Mouse (Mus musculus): ENCODE data around the gene Sept7. TPM values are rescaled to one million over a fixed set of nuclear protein-coding genes. Genes with fewer than 3 reads are reported as not detected.
"Not testable (repeated sequence)": the region's sequence is repeated elsewhere in the genome, so short reads cannot be mapped to it uniquely, and the experiment has no call there.

Gene Sept7
- polyA plus RNA-seq, 1 experiment from 2014 or later = 284 TPM

- Histone ChIP-seq H3K4me2 (no peak overlapping the region), H3K36me3 (peaks cover 13% of the 10 kb centered on the region), H3K9me3 (no peaks in the 10 kb centered on the region), H3K4me3 (no peak overlapping the region), H3K9ac (no peak overlapping the region), H3K27me3 (no peaks in the 10 kb centered on the region), H3K4me1 (replicated peaks) (no peaks in the 10 kb centered on the region; the same call in 1 of the 2 replicates), H3K27ac (replicated peaks) (no peak overlapping the region)
- no peak for ATAC-seq (ENCODE audit: low read depth)
- WGBS = 81% methylated on average over 1 of the region's 1 CpGs
These were observed 9.8 kb downstream of the Sept7 start for GRCm38 (mm10) chr9:25262087-25262486.

- no peak overlapping the region for H3K9ac ChIP-seq
- no peaks in the 10 kb centered on the region for H3K27me3 ChIP-seq
- peaks cover 30% of the 10 kb centered on the region for H3K36me3 ChIP-seq
- H3K27ac ChIP-seq (replicated peaks) = no peak overlapping the region
- no peak overlapping the region for H3K4me3 ChIP-seq
- no peaks in the 10 kb centered on the region for H3K4me1 ChIP-seq (replicated peaks)
- H3K4me2 ChIP-seq = no peak overlapping the region
- 94% methylated on average over 4 of the region's 4 CpGs for WGBS
- no peak for ATAC-seq (ENCODE audit: low read depth)
- H3K9me3 ChIP-seq = no peaks in the 10 kb centered on the region
These were observed 13.6 kb downstream of the Sept7 start for GRCm38 (mm10) chr9:25265795-25266194.

- Histone ChIP-seq H3K4me1 (replicated peaks) (no peaks in the 10 kb centered on the region), H3K4me3 (no peak overlapping the region)
- WGBS = 94% methylated on average over 3 of the region's 3 CpGs
These were observed 14.9 kb downstream of the Sept7 start for GRCm38 (mm10) chr9:25267133-25267532.

GRCm38 (mm10) chr9:25267574-25267973 is 15.3 kb downstream of the Sept7 start:
- 91% methylated on average over 2 of the region's 2 CpGs for WGBS
- H3K4me1 ChIP-seq (replicated peaks) = no peaks in the 10 kb centered on the region
- no peak overlapping the region for H3K4me2 ChIP-seq
- no peak for ATAC-seq (ENCODE audit: low read depth)
- no peak overlapping the region for H3K27ac ChIP-seq (replicated peaks)
- H3K9ac ChIP-seq = no peak overlapping the region
- no peaks in the 10 kb centered on the region for H3K27me3 ChIP-seq
- H3K9me3 ChIP-seq = no peaks in the 10 kb centered on the region
- peaks cover 34% of the 10 kb centered on the region for H3K36me3 ChIP-seq
- no peak overlapping the region for H3K4me3 ChIP-seq

More at GRCm38 (mm10) chr9:25267133-25267532, 14.9 kb downstream of the Sept7 start:
- ATAC-seq (ENCODE audit: low read depth) = no peak
- H3K4me2 ChIP-seq = no peak overlapping the region
- peaks cover 34% of the 10 kb centered on the region for H3K36me3 ChIP-seq
- no peak overlapping the region for H3K9ac ChIP-seq
- no peaks in the 10 kb centered on the region for H3K9me3 ChIP-seq
- H3K27me3 ChIP-seq = no peaks in the 10 kb centered on the region
- H3K27ac ChIP-seq (replicated peaks) = no peak overlapping the region

GRCm38 (mm10) chr9:25271902-25272301 is 19.7 kb downstream of the Sept7 start:
- Histone ChIP-seq H3K36me3 (peaks cover 27% of the 10 kb centered on the region), H3K4me2 (no peak overlapping the region), H3K4me3 (no peak overlapping the region), H3K4me1 (replicated peaks) (no peaks in the 10 kb centered on the region), H3K9me3 (no peaks in the 10 kb centered on the region), H3K27ac (replicated peaks) (no peak overlapping the region), H3K27me3 (no peaks in the 10 kb centered on the region), H3K9ac (no peak overlapping the region)
- 92% methylated on average over 2 of the region's 2 CpGs for WGBS
- no peak for ATAC-seq (ENCODE audit: low read depth)

- ATAC-seq (ENCODE audit: low read depth) = no peak
These were observed 37.6 kb downstream of the Sept7 start for GRCm38 (mm10) chr9:25289796-25290195.

GRCm38 (mm10) chr9:25309505-25310182 is 57.4 kb downstream of the Sept7 start:
- H3K9me3 ChIP-seq = no peaks in the 10 kb centered on the region
- peak; percentile 61 for ATAC-seq (ENCODE audit: low read depth)
- H3K4me3 ChIP-seq = no peak overlapping the region
- no peaks in the 10 kb centered on the region for H3K4me1 ChIP-seq (replicated peaks)
- H3K36me3 ChIP-seq = peaks cover 31% of the 10 kb centered on the region
- H3K9ac ChIP-seq = no peak overlapping the region
- 83% methylated on average over 1 of the region's 1 CpGs for WGBS
- no peak overlapping the region for H3K27ac ChIP-seq (replicated peaks)
- H3K4me2 ChIP-seq = no peak overlapping the region
- no peaks in the 10 kb centered on the region for H3K27me3 ChIP-seq

More at GRCm38 (mm10) chr9:25289796-25290195, 37.6 kb downstream of the Sept7 start:
- H3K27ac ChIP-seq (replicated peaks) = no peak overlapping the region
- no peaks in the 10 kb centered on the region for H3K27me3 ChIP-seq
- H3K4me2 ChIP-seq = no peak overlapping the region
- WGBS = 86% methylated on average over 1 of the region's 1 CpGs
- H3K4me1 ChIP-seq (replicated peaks) = no peaks in the 10 kb centered on the region
- H3K36me3 ChIP-seq = peaks cover 19% of the 10 kb centered on the region
- H3K9me3 ChIP-seq = no peaks in the 10 kb centered on the region
- H3K9ac ChIP-seq = no peak overlapping the region
- no peak overlapping the region for H3K4me3 ChIP-seq

- Histone ChIP-seq H3K4me1 (replicated peaks) (no peaks in the 10 kb centered on the region), H3K9ac (no peak overlapping the region), H3K36me3 (peaks cover 13% of the 10 kb centered on the region; the same call in 1 of the 2 replicates), H3K9me3 (no peaks in the 10 kb centered on the region), H3K4me3 (no peak overlapping the region), H3K27me3 (no peaks in the 10 kb centered on the region), H3K27ac (replicated peaks) (no peak overlapping the region), H3K4me2 (no peak overlapping the region)
- WGBS = 69% methylated on average over 4 of the region's 4 CpGs
- no peak for ATAC-seq (ENCODE audit: low read depth)
These were observed 62.1 kb downstream of the Sept7 start for GRCm38 (mm10) chr9:25314304-25314703.

- Histone ChIP-seq H3K4me2 (no peak overlapping the region), H3K4me1 (replicated peaks) (no peaks in the 10 kb centered on the region), H3K9ac (no peak overlapping the region), H3K27me3 (no peaks in the 10 kb centered on the region), H3K9me3 (no peaks in the 10 kb centered on the region), H3K36me3 (0 out of 2 replicates have a peak, but pooled peaks cover 2% of the 10 kb centered on the region), H3K27ac (replicated peaks) (no peak overlapping the region), H3K4me3 (no peak overlapping the region)
- ATAC-seq (ENCODE audit: low read depth) = peak; percentile 83
- 60% methylated on average over 4 of the region's 4 CpGs for WGBS
These were observed 65.7 kb downstream of the Sept7 start for GRCm38 (mm10) chr9:25317827-25318505.

GRCm38 (mm10) chr9:25319676-25320075 is 67.4 kb downstream of the Sept7 start:
- not testable (repeated sequence) for H3K4me2 ChIP-seq; H3K4me3 ChIP-seq; H3K9me3 ChIP-seq; ATAC-seq (ENCODE audit: low read depth); H3K27me3 ChIP-seq; H3K9ac ChIP-seq; H3K36me3 ChIP-seq; H3K4me1 ChIP-seq (replicated peaks); H3K27ac ChIP-seq (replicated peaks)
- 92% methylated on average over 6 of the region's 6 CpGs for WGBS

- ATAC-seq (ENCODE audit: low read depth) = no peak
- WGBS = 83% methylated on average over 4 of the region's 4 CpGs
- no peaks in the 10 kb centered on the region for H3K9me3 ChIP-seq
- H3K4me2 ChIP-seq = no peak overlapping the region
- no peak overlapping the region for H3K4me3 ChIP-seq
- H3K27me3 ChIP-seq = no peaks in the 10 kb centered on the region
- no peaks in the 10 kb centered on the region for H3K36me3 ChIP-seq
- H3K4me1 ChIP-seq (replicated peaks) = no peaks in the 10 kb centered on the region
- H3K27ac ChIP-seq (replicated peaks) = no peak overlapping the region
- no peak overlapping the region for H3K9ac ChIP-seq
These were observed 75.6 kb downstream of the Sept7 start for GRCm38 (mm10) chr9:25327727-25328370.

GRCm38 (mm10) chr9:25328946-25329723 is 76.9 kb downstream of the Sept7 start:
- no peak for ATAC-seq (ENCODE audit: low read depth)
- H3K4me3 ChIP-seq = no peak overlapping the region
- no peaks in the 10 kb centered on the region for H3K27me3 ChIP-seq
- no peak overlapping the region for H3K9ac ChIP-seq
- no peaks in the 10 kb centered on the region for H3K9me3 ChIP-seq
- no peaks in the 10 kb centered on the region for H3K4me1 ChIP-seq (replicated peaks)
- no peak overlapping the region for H3K4me2 ChIP-seq
- H3K36me3 ChIP-seq = no peaks in the 10 kb centered on the region
- H3K27ac ChIP-seq (replicated peaks) = no peak overlapping the region
- 82% methylated on average over 11 of the region's 11 CpGs for WGBS
